Mouse (Mus musculus): ENCODE data around the gene Sardh. TPM values are rescaled to one million over a fixed set of nuclear protein-coding genes. Genes with fewer than 3 reads are reported as not detected.

The Sardh gene
- total and polyA plus RNA-seq, 2 experiments from 2014 or later, result 8.9 to 11.8 TPM

DNA sequence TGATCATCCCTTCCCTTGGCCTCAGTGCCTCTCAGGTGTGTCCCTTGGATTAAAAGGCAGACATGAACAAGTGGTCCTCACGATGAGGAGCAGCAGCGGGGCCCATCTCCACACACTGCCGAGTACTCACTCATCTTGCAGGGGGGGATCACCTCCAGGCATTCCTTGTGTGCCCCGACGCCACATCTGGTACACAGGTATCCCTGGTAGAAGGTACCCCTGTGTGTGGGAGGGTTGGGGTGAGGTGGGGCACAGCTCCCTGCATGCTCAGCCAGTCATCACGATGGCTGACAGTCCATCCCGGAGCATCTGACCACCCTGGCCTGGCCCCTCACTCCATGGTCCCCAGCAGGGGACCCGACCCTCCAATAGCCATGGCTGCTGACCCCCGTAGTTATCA lies 33.6 kb upstream of the Sardh start:
- Histone ChIP-seq H3K9me3 (ENCODE audit: low read length) (no peaks in the 10 kb centered on the region), H3K9ac (replicated peaks; ENCODE audit: low read length, poor library complexity, severe bottlenecking) (no peak overlapping the region), H3K27me3 (ENCODE audit: insufficient read depth, low read length) (no peaks in the 10 kb centered on the region), H3K4me1 (ENCODE audit: insufficient read depth, low read length) (no peaks in the 10 kb centered on the region), H3K4me3 (ENCODE audit: low read depth, low read length) (no peak overlapping the region), H3K4me2 (ENCODE audit: low read depth, low read length, poor library complexity, severe bottlenecking) (no peak overlapping the region), H3K27ac (ENCODE audit: low read depth, low read length) (no peak overlapping the region), H3K36me3 (ENCODE audit: insufficient read depth, low read length) (peaks cover 24% of the 10 kb centered on the region)
- TF ChIP-seq CTCF (IDR thresholded peaks at IDR 0.05), result no peak
- 94% methylated on average over 9 of the region's 9 CpGs for WGBS
- ATAC-seq (ENCODE audit: low FRiP score) (no peak), DNase-seq (ENCODE audit: low spot score) (no peak)

DNA sequence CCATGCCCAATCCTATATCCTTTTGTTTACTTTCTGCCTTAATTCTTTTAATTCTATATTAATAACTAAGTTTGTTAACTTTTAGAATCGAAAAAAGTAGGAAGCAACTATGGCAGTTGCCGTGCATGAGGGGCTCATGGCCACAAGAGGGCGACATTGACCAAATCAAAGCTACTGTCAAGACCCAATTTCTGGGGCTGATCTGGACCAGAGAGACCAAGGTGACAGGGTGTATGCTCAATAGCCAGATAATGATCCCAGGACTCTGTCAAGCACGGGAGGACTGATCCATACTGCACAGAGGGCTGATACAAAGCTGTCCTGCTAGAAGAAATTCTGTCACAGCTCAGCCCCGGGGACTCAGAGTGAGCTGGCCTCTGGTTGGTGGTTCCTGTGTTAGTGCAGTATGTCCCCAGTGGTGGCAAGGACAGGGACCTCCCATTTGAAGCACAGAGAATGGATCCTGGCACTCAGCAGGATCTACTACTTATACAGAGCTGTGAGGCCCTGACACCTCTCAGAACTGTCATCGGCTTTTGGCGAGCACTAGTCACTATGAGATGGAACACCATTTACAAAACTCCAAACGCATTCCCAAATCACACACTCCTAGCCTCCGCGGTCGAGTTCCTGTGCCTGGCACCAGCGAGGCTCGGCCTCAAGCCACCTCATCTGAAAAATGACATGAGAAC lies 32.9 kb upstream of the Sardh start:
- WGBS, result 70% methylated on average over 13 of the region's 13 CpGs
- Histone ChIP-seq H3K27ac (ENCODE audit: low read depth, low read length) (no peak overlapping the region), H3K9me3 (ENCODE audit: low read length) (no peaks in the 10 kb centered on the region), H3K9ac (replicated peaks; ENCODE audit: low read length, poor library complexity, severe bottlenecking) (no peak overlapping the region), H3K4me2 (ENCODE audit: low read depth, low read length, poor library complexity, severe bottlenecking) (no peak overlapping the region), H3K4me3 (ENCODE audit: low read depth, low read length) (no peak overlapping the region), H3K4me1 (ENCODE audit: insufficient read depth, low read length) (no peaks in the 10 kb centered on the region), H3K27me3 (ENCODE audit: insufficient read depth, low read length) (no peaks in the 10 kb centered on the region), H3K36me3 (ENCODE audit: insufficient read depth, low read length) (peaks cover 21% of the 10 kb centered on the region)
- peak; percentile 91 for TF ChIP-seq CTCF (IDR thresholded peaks at IDR 0.05)
- ATAC-seq (ENCODE audit: low FRiP score) (peak; percentile 55; the same call in 1 of the 2 replicates), DNase-seq (ENCODE audit: low spot score) (peak; percentile 87)

DNA sequence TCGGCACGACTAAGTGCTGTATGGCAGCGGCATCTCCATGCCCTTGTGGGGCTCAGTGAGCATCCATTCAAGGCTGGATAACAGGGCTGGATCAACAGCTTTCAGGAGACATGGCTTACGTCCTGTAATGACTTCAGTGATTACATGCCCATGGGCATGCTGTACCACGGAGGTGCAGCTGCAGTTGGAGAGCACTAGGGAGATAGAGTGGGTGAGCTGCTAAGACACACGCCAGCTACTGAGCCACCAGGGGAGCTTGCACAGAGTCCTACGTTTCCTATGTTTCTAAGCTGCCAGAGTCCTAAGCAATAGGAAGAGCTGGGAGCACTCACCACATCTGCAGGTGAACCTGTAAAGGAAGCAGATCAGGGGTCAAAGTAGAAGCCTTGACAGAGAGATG lies 30.7 kb upstream of the Sardh start:
- H3K9ac ChIP-seq (replicated peaks; ENCODE audit: low read length, poor library complexity, severe bottlenecking), result no peak overlapping the region
- H3K4me1 ChIP-seq (ENCODE audit: insufficient read depth, low read length), result no peaks in the 10 kb centered on the region
- no peak overlapping the region for H3K4me3 ChIP-seq (ENCODE audit: low read depth, low read length)
- peaks cover 23% of the 10 kb centered on the region for H3K36me3 ChIP-seq (ENCODE audit: insufficient read depth, low read length)
- H3K27ac ChIP-seq (ENCODE audit: low read depth, low read length), result no peak overlapping the region
- no peaks in the 10 kb centered on the region for H3K27me3 ChIP-seq (ENCODE audit: insufficient read depth, low read length)
- H3K9me3 ChIP-seq (ENCODE audit: low read length), result no peaks in the 10 kb centered on the region
- H3K4me2 ChIP-seq (ENCODE audit: low read depth, low read length, poor library complexity, severe bottlenecking), result no peak overlapping the region
- DNase-seq (ENCODE audit: low spot score) (no peak), ATAC-seq (ENCODE audit: low FRiP score) (no peak)
- 95% methylated on average over 7 of the region's 7 CpGs for WGBS
- no peak for TF ChIP-seq CTCF (IDR thresholded peaks at IDR 0.05)

GRCm38 (mm10) chr2:27268325-27268724 lies 20.2 kb upstream of the Sardh start:
- 66% methylated on average over 2 of the region's 2 CpGs for WGBS
- DNase-seq (ENCODE audit: low spot score), result no peak
- ATAC-seq (ENCODE audit: low FRiP score), result no peak

GRCm38 (mm10) chr2:27265819-27266218 lies 17.7 kb upstream of the Sardh start:
- WGBS, result 90% methylated on average over 3 of the region's 3 CpGs
- H3K36me3 ChIP-seq (ENCODE audit: insufficient read depth, low read length), result peaks cover 49% of the 10 kb centered on the region

More at GRCm38 (mm10) chr2:27268325-27268724, 20.2 kb upstream of the Sardh start:
- Histone ChIP-seq H3K36me3 (ENCODE audit: insufficient read depth, low read length) (peaks cover 50% of the 10 kb centered on the region), H3K4me1 (ENCODE audit: insufficient read depth, low read length) (no peaks in the 10 kb centered on the region), H3K27me3 (ENCODE audit: insufficient read depth, low read length) (no peaks in the 10 kb centered on the region), H3K9ac (replicated peaks; ENCODE audit: low read length, poor library complexity, severe bottlenecking) (no peak overlapping the region), H3K4me2 (ENCODE audit: low read depth, low read length, poor library complexity, severe bottlenecking) (no peak overlapping the region), H3K4me3 (ENCODE audit: low read depth, low read length) (no peak overlapping the region), H3K27ac (ENCODE audit: low read depth, low read length) (no peak overlapping the region), H3K9me3 (ENCODE audit: low read length) (peaks cover 2% of the 10 kb centered on the region; the same call in 1 of the 2 replicates)
- no peak for TF ChIP-seq CTCF (IDR thresholded peaks at IDR 0.05)

DNA sequence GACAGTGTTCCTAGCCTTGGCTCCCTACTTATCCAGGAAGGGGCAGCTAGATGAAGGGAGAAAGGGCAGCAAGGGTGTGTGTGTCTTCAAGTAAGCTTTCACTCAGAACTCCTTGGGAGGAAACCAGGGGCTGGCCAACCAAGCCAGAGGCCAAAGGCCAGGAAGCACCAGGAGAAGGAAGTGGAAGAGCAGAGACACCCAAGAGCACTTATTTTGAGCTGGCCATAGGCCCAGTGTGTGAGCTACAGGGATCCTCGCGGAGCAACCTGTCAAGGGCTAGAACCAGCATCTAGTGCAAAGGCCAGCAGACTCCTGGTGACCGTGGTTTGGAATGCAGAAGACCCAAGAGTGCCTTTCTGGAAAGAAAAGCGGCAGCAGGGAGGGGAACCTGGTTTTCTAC lies 14.8 kb upstream of the Sardh start:
- DNase-seq (ENCODE audit: low spot score) (no peak), ATAC-seq (ENCODE audit: low FRiP score) (no peak)
- Histone ChIP-seq H3K36me3 (ENCODE audit: insufficient read depth, low read length) (peaks cover 35% of the 10 kb centered on the region), H3K9me3 (ENCODE audit: low read length) (no peaks in the 10 kb centered on the region), H3K4me2 (ENCODE audit: low read depth, low read length, poor library complexity, severe bottlenecking) (no peak overlapping the region), H3K9ac (replicated peaks; ENCODE audit: low read length, poor library complexity, severe bottlenecking) (no peak overlapping the region), H3K27ac (ENCODE audit: low read depth, low read length) (no peak overlapping the region), H3K27me3 (ENCODE audit: insufficient read depth, low read length) (no peaks in the 10 kb centered on the region), H3K4me1 (ENCODE audit: insufficient read depth, low read length) (no peaks in the 10 kb centered on the region), H3K4me3 (ENCODE audit: low read depth, low read length) (no peak overlapping the region)
- WGBS, result 88% methylated on average over 4 of the region's 4 CpGs
- no peak for TF ChIP-seq CTCF (IDR thresholded peaks at IDR 0.05)

More at GRCm38 (mm10) chr2:27265819-27266218, 17.7 kb upstream of the Sardh start:
- H3K4me1 ChIP-seq (ENCODE audit: insufficient read depth, low read length), result no peaks in the 10 kb centered on the region
- H3K9me3 ChIP-seq (ENCODE audit: low read length), result peaks cover 2% of the 10 kb centered on the region; the same call in 1 of the 2 replicates
- no peak overlapping the region for H3K27ac ChIP-seq (ENCODE audit: low read depth, low read length)
- no peak overlapping the region for H3K4me3 ChIP-seq (ENCODE audit: low read depth, low read length)
- TF ChIP-seq CTCF (IDR thresholded peaks at IDR 0.05), result no peak
- no peak overlapping the region for H3K4me2 ChIP-seq (ENCODE audit: low read depth, low read length, poor library complexity, severe bottlenecking)
- DNase-seq (ENCODE audit: low spot score) (no peak), ATAC-seq (ENCODE audit: low FRiP score) (no peak)
- H3K9ac ChIP-seq (replicated peaks; ENCODE audit: low read length, poor library complexity, severe bottlenecking), result no peak overlapping the region
- H3K27me3 ChIP-seq (ENCODE audit: insufficient read depth, low read length), result no peaks in the 10 kb centered on the region
